Mouse (Mus musculus) small intestine, adult 10 weeks (tissue): Measurements from ENCODE around the gene Chst15. TPM values are rescaled to one million over a fixed set of nuclear protein-coding genes. Genes with fewer than 3 reads are reported as not detected.

ENCODE experiments used
- polyA plus RNA-seq: library from polyadenylated mRNA; stranded (reverse); fragments of 350-450 nt; fragmentation: Illumina TruSeq; extraction: RNeasy Lipid Tissue Mini Kit (QIAGEN cat#74804); gene quantifications from one replicate; pipeline ENCODE4 v1.2.3, GENCODE M21; 2014; ENCODE audit warnings: low replicate concordance

Chst15 gene
- 2.9 TPM for polyA plus RNA-seq

GRCm38 (mm10) chr7:132317036-132317541 lies at the start of gene Chst15:
Chst15 (minus strand) TSS chr7:132317228.

Other genes with a start within 250 kb of the Chst15 start
- 1.3 TPM for gene Cpxm2, start 162.5 kb downstream of the Chst15 start, polyA plus RNA-seq